Mouse (Mus musculus) limb, embryonic 15.5 days (tissue): ENCODE results near the gene Tnni1. TPM values are rescaled to one million over a fixed set of nuclear protein-coding genes. Genes with fewer than 3 reads are reported as not detected.
A peak's percentile ranks its signal among the peaks of the same experiment; 100 is the strongest.

Experiments
- ATAC-seq: fragments of 200-750 bp; cut with Nextera tagmentation; 2 replicates; pipeline ENCODE4 v1.8.0; 2017; ENCODE audit warnings: low read depth, moderate TSS enrichment; ENCODE audit not compliant: insufficient number of reproducible peaks, low FRiP score, low TSS enrichment
- H3K27ac ChIP-seq: fragments of 300-500 bp; sonication (generic); 2 replicates; pipeline ENCODE4 v1.5.1; 2015; ENCODE audit warnings: moderate library complexity, mild to moderate bottlenecking, inconsistent platforms
- H3K27me3 ChIP-seq: fragments of 300-500 bp; sonication (generic); 2 replicates; pipeline ENCODE4 v1.6.1; 2015; ENCODE audit warnings: inconsistent platforms
- H3K36me3 ChIP-seq: fragments of 300-500 bp; sonication (generic); 2 replicates; pipeline ENCODE4 v1.6.1; 2015; ENCODE audit warnings: inconsistent platforms
- H3K4me1 ChIP-seq: fragments of 300-500 bp; sonication (generic); 2 replicates; pipeline ENCODE4 v1.6.1; 2015; ENCODE audit warnings: inconsistent platforms
- H3K4me2 ChIP-seq: fragments of 300-500 bp; sonication (generic); 2 replicates; pipeline ENCODE4 v1.6.1; 2015; ENCODE audit warnings: mild to moderate bottlenecking, inconsistent platforms
- H3K4me3 ChIP-seq: fragments of 300-500 bp; sonication (generic); 2 replicates; pipeline ENCODE4 v1.5.1; 2015; ENCODE audit warnings: mild to moderate bottlenecking, inconsistent platforms
- H3K9ac ChIP-seq: fragments of 300-500 bp; sonication (generic); 2 replicates; pipeline ENCODE4 v1.6.1; 2015; ENCODE audit warnings: inconsistent platforms
- H3K9me3 ChIP-seq: fragments of 300-500 bp; sonication (generic); 2 replicates; pipeline ENCODE4 v1.6.1; 2016; ENCODE audit warnings: inconsistent platforms
- WGBS: fragments of 180-500 bp; shearing (Covaris S2); methylation state at CpG from one replicate; pipeline ENCODE4 v1.1.7; 2015; 5-methylcytosine and 5-hydroxymethylcytosine counted together
- polyA plus RNA-seq: library from polyadenylated mRNA; unstranded; fragments of >200 nt; fragmentation: Nextera tagmentation; extraction: Ambion mirVana; gene quantifications from 2 replicates; pipeline ENCODE4 v1.2.1, GENCODE M21; 2015

Tnni1 gene
- polyA plus RNA-seq, 1 experiment from 2014 or later, result 231 TPM

DNA sequence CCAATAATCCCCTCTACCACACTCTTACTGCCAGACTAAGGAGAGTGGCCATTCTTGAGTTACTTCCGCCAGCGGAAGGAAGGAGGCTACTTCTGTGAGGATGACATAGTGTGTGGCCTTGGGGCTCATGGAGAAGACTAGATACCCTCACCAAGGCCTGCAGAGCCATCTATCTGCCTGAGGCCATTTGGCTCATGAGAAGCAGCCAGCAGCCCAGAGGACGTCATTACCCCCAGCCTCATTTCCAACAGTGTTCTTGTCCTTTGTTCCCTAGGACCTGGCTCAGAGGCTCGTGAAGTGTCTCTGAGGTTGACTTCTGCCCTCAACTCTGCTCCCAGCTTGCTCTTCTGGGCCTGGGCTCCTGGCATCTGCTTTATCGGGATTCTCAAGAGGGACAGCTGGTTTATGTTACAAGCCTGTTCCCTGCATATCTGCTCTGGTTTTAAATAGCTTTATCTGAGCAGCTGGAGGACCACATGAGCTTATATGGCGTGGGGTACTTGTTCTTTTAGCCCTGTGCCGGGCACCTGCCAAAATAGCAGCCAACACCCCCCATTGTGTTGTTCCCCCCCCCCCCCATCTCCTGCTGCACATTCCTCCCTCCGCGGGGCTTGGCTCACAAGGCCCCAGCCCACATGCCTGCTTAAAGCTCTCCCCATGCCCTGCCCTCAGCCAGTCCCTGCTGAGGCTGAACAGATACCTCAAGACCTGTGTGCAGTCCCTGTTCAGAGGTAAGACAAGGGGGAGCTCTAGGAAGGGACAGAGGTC, 56.7 kb downstream of the Tnni1 start, which contains the start of gene Tnnt2:
Gene Tnnt2 (plus strand): TSS at position 639 of the 768 bp plus-strand sequence.
- Histone ChIP-seq H3K27ac (peak within 1 kb of the TSS; percentile 8; the same call in 1 of the 2 replicates), H3K9me3 (no peaks in the 10 kb centered on the region), H3K27me3 (no peaks in the 10 kb centered on the region), H3K9ac (no peak within 1 kb of the TSS), H3K36me3 (no peaks in the 10 kb centered on the region), H3K4me1 (peaks cover 18% of the 10 kb centered on the region; the same call in 1 of the 2 replicates), H3K4me2 (no peak within 1 kb of the TSS), H3K4me3 (0 out of 2 replicates have a peak within 1 kb of the TSS, but pooled peaks have one; percentile 5)
- WGBS, result 32% methylated on average over 9 of the region's 9 CpGs
- ATAC-seq, result peak; percentile 48

DNA sequence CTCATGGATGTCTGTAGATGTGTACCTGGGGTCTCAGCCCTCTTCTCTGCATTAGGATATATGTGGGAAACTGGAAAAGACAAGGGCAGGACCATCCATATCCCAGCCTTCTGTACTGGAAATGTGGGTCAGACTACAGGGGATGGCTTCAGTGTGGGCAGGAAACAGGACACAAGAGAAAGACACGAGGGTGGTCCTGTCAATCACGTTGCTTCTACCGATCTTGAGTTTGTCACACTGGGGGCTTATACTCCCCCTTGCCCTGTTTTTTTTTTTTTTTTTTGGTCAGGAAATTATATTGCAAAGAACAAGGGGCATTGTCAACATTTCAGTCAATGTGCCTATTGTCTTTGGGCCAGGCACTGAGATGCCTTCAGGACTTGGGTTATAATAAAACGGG, 59.4 kb downstream of the Tnni1 start:
- Histone ChIP-seq H3K4me1 (peaks cover 21% of the 10 kb centered on the region; the same call in 1 of the 2 replicates), H3K9ac (no peak overlapping the region), H3K27ac (no peak overlapping the region), H3K36me3 (no peaks in the 10 kb centered on the region), H3K4me3 (no peak overlapping the region), H3K27me3 (no peaks in the 10 kb centered on the region), H3K4me2 (no peak overlapping the region), H3K9me3 (no peaks in the 10 kb centered on the region)
- ATAC-seq, result no peak
- whole genome bisulfite sequencing, result 81% methylated on average over 4 of the region's 4 CpGs

DNA sequence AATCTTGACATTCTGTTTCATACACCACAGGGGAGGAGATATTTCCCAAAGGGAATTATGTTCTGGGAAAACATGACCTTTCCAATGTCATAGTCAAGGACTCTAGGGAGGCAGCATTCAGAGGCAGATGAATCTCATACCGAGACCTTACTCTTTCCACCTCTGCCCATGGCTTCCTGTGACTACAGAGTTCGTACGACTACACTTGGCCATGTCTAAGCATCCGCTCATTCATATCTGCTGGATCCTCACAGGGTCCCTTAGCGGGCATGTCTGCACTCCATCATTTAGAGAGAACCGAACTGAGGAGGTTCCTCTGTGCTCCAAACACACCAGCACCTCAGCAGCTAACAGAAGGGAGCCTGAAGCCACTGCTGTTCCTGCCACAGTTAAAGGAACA, 59.8 kb downstream of the Tnni1 start:
- Histone ChIP-seq H3K4me3 (no peak overlapping the region), H3K4me1 (peaks cover 23% of the 10 kb centered on the region; the same call in 1 of the 2 replicates), H3K9me3 (no peaks in the 10 kb centered on the region), H3K36me3 (no peaks in the 10 kb centered on the region), H3K4me2 (no peak overlapping the region), H3K9ac (no peak overlapping the region), H3K27ac (no peak overlapping the region), H3K27me3 (no peaks in the 10 kb centered on the region)
- WGBS, result 90% methylated on average over 6 of the region's 6 CpGs
- no peak for ATAC-seq

DNA sequence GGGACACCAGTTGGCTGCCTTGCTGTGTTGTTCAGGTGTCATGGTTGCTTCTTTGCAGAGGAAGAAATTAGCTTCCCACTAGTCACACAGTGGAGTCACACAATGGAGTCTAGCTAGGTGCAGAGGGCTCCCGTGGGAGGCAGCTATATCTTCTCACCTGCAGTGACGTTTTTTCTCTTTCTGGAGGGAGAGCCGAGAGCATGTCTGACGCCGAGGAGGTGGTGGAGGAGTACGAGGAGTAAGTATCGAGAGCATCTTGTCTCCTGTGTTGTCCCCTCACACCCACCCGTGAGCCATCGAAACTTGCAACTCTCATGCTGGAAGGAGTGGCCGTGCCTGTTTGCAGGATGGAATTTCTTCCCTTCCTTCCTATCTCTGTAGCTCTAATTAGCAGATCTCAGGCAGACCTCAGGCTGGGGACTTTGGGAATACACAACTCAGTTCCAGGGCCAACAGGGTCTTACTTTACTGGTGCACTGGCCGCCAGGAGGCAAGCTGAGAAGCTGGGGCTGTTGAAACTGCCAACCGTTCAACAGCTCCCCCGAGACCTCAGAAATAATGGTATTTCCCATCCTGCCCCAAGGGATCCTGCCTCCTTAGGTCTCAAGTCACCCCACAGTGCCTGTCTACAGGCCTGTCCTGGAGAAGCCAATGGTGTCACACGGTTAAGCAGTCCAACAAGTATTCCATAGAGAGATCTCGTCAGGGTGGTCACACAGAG, 61.6 kb downstream of the Tnni1 start:
- H3K9ac ChIP-seq, result no peak overlapping the region
- H3K27me3 ChIP-seq, result no peaks in the 10 kb centered on the region
- no peaks in the 10 kb centered on the region for H3K36me3 ChIP-seq
- no peaks in the 10 kb centered on the region for H3K9me3 ChIP-seq
- H3K27ac ChIP-seq, result no peak overlapping the region
- ATAC-seq, result no peak
- H3K4me1 ChIP-seq, result peaks cover 16% of the 10 kb centered on the region; the same call in 1 of the 2 replicates
- WGBS, result 57% methylated on average over 15 of the region's 15 CpGs
- no peak overlapping the region for H3K4me3 ChIP-seq
- H3K4me2 ChIP-seq, result no peak overlapping the region

DNA sequence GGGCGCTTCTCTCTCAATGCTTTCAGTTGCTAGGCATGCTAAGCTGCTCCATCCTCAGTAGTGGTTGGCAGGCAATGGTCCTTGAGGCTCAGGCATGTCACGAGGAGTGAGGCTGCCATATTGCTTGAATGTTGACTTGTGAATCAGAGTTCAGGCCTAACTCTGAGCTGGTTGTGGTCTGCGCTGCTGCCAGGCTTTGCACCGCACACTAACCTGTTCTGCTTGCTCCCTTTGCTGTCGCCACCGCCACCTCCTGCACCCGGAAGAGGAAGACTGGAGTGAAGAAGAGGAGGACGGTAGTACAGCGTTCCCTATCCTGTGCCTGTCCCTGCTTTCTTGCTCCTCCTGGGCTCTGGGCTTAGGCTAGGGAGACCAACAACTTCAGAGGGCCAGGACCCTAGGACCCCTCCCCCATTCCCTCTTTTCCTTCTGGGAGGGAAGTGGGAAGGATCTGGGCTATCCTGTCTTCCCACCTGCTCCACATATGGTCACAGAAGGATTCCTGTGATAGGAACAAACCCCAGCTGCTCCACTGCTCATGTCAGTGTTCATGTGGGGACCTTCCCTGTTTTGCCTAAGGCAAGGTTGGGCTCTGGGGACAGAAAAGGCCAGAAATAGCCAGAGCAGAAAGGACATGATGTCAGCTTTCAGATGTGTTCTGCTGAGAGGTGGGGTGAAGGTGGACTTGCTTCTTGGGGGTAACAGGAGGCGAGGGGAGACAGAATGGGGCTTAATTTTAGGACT, 64.5 kb downstream of the Tnni1 start:
- peaks cover 11% of the 10 kb centered on the region; the same call in 1 of the 2 replicates for H3K4me1 ChIP-seq
- 84% methylated on average over 10 of the region's 10 CpGs for WGBS
- no peak overlapping the region for H3K4me3 ChIP-seq
- no peaks in the 10 kb centered on the region for H3K36me3 ChIP-seq
- ATAC-seq, result no peak
- H3K4me2 ChIP-seq, result no peak overlapping the region
- H3K27ac ChIP-seq, result no peak overlapping the region
- H3K27me3 ChIP-seq, result no peaks in the 10 kb centered on the region
- no peak overlapping the region for H3K9ac ChIP-seq
- H3K9me3 ChIP-seq, result no peaks in the 10 kb centered on the region

DNA sequence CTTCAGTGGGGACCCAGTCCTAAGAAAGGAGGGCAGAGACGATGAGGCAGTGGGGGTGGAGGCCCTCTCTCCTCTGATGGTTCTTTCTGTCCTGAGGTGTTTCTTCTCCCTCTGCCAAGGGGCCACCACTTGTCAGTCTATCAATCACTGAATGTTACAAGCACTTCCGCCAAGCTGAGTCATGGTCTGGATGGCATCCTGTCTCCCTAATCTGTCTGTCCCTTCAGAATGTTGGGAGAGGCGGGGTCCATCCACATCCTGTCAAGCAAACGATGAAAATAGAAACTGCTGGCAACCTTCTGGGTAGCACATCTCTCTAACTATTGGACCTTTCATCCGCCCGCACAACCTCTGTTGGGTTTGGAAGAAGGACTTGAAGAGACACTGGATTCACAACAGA, 65.2 kb downstream of the Tnni1 start:
- no peak for ATAC-seq
- 59% methylated on average over 6 of the region's 6 CpGs for WGBS
- no peak overlapping the region for H3K4me2 ChIP-seq
- H3K27ac ChIP-seq, result no peak overlapping the region
- no peaks in the 10 kb centered on the region for H3K27me3 ChIP-seq
- H3K4me3 ChIP-seq, result no peak overlapping the region
- no peaks in the 10 kb centered on the region for H3K36me3 ChIP-seq
- H3K9ac ChIP-seq, result no peak overlapping the region
- peaks cover 11% of the 10 kb centered on the region; the same call in 1 of the 2 replicates for H3K4me1 ChIP-seq
- H3K9me3 ChIP-seq, result no peaks in the 10 kb centered on the region

DNA sequence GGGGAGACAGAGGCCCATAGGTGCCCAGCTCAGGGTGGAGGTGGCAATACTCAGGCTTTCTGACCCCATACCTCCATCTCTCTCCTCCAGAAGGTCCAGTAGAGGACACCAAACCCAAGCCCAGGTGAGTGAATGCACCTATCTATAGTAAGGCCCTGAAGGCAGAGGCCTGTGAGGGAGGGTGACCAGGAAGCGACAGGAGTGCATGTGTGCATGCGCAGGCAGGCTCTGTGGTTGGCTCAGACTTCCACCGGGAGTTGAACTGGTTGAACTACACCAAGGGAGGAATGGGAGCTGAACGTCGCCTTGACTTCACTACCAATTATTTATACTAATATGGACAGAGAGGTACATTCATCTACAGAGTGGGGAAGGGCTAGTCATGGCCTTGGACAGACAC, 67.4 kb downstream of the Tnni1 start:
- no peaks in the 10 kb centered on the region for H3K27me3 ChIP-seq
- 0 out of 2 replicates have a peak, but pooled peaks cover 5% of the 10 kb centered on the region for H3K4me1 ChIP-seq
- H3K9me3 ChIP-seq, result no peaks in the 10 kb centered on the region
- H3K36me3 ChIP-seq, result no peaks in the 10 kb centered on the region
- no peak for ATAC-seq
- H3K27ac ChIP-seq, result no peak overlapping the region
- H3K4me3 ChIP-seq, result no peak overlapping the region
- no peak overlapping the region for H3K4me2 ChIP-seq
- no peak overlapping the region for H3K9ac ChIP-seq
- WGBS, result 72% methylated on average over 5 of the region's 5 CpGs

DNA sequence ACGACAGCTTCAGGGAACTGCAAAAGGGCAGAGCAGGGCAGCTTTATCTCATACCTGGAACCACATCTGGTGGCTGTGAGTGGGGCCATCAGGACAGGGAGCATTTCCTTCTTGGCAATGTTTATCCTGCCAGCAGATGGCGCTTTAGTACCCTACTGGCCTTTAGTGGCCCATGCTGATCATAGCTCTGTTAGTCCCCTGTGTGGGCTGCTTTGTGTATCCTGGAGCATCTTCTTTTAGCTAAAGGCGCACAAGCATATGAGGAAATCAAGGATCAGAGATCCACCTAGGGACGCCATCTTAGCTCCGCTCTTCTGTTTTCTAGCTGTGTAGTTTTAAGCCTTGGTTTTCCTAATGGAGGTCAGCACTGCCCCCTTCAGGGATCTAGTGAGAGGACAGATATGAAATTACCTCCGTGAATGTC, 67.9 kb downstream of the Tnni1 start:
- no peak overlapping the region for H3K9ac ChIP-seq
- 34% methylated on average over 6 of the region's 6 CpGs for WGBS
- ATAC-seq, result no peak
- no peak overlapping the region for H3K4me3 ChIP-seq
- no peaks in the 10 kb centered on the region for H3K27me3 ChIP-seq
- 0 out of 2 replicates have a peak, but pooled peaks cover 5% of the 10 kb centered on the region for H3K4me1 ChIP-seq
- H3K9me3 ChIP-seq, result no peaks in the 10 kb centered on the region
- no peaks in the 10 kb centered on the region for H3K36me3 ChIP-seq
- no peak overlapping the region for H3K4me2 ChIP-seq
- H3K27ac ChIP-seq, result no peak overlapping the region

DNA sequence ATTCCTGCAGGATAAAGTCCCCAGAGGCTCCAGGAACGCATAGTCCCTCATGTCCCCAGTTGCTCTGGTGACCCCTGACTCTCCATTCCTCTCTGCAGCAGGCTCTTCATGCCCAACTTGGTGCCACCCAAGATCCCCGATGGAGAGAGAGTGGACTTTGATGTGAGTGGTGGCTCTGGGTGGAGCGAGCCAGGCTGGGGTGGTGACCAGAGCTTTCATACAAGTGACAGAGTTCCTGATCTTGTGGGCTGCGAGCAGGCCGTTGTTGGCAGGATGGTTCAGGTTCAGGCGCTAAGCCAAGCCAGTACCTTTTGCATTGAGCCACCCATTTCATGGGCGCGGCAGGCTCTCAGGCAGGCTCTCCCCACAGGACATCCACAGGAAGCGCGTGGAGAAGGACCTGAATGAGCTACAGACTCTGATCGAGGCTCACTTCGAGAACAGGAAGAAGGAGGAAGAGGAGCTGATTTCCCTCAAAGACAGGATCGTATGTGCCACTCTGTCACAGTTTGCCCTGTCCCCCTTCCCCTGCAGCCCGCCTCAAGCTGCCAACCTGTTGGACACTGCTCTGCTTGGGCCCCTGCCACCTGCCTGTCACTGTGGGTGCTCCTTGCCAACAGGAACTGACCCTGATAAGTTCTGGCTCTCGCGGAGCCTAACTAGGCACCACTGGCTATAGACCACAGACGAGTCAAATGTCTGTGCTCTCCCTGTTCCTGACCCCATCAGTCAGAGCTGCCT, 68.5 kb downstream of the Tnni1 start:
- 76% methylated on average over 17 of the region's 17 CpGs for WGBS
- no peak for ATAC-seq
- peaks cover 9% of the 10 kb centered on the region; the same call in 1 of the 2 replicates for H3K4me1 ChIP-seq
- H3K36me3 ChIP-seq, result no peaks in the 10 kb centered on the region
- H3K27me3 ChIP-seq, result no peaks in the 10 kb centered on the region
- no peak overlapping the region for H3K4me3 ChIP-seq
- H3K4me2 ChIP-seq, result no peak overlapping the region
- no peak overlapping the region for H3K9ac ChIP-seq
- H3K27ac ChIP-seq, result no peak overlapping the region
- no peaks in the 10 kb centered on the region for H3K9me3 ChIP-seq

DNA sequence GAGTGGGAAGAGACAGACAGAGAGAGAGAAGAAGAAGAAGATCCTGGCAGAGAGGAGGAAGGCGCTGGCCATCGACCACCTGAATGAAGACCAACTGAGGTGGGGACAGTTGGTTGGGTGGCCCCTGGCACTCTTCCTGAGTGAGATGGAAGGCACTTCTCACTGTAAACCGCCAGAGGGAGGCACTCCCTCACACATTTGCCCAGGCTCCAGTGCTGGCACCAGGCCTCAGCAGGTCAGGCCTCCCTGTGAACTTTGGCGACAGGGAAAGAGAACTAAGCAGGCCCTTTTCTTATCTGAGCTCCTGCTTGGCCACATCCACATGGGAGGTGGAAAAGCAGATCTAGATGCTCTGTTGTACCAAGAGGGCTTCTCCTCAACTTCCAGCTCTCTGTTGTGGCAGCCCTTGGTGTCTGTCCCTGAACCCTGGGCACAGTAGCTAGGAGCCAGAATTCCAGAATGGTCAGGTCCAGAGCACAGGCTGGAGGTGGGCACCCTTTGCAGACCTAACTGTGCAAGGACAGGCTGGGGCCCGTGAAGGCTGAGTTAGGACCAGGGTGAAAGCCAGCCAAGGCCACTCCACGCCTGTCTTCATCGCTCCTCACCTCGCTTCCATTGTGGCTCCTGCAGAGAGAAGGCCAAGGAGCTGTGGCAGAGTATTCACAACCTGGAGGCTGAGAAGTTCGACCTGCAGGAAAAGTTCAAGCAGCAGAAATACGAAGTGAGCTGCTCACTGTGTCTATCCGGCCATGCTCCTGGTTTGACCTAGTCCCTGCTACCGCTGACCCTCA, 71.7 kb downstream of the Tnni1 start:
- WGBS, result 69% methylated on average over 12 of the region's 12 CpGs
- no peak for ATAC-seq

More for the DNA sequence above, 71.7 kb downstream of the Tnni1 start:
- Histone ChIP-seq H3K27me3 (no peaks in the 10 kb centered on the region), H3K4me1 (peaks cover 4% of the 10 kb centered on the region; the same call in 1 of the 2 replicates), H3K9ac (no peak overlapping the region), H3K27ac (no peak overlapping the region), H3K4me2 (no peak overlapping the region), H3K4me3 (no peak overlapping the region), H3K36me3 (no peaks in the 10 kb centered on the region), H3K9me3 (no peaks in the 10 kb centered on the region)
